Mouse (Mus musculus) left cerebral cortex, adult 2 months (tissue): ENCODE measurements around the gene Capzb. TPM values are rescaled to one million over a fixed set of nuclear protein-coding genes. Genes with fewer than 3 reads are reported as not detected.

Source experiments
- DNase-seq, 2 experiments: peaks; one replicate each; pipeline ENCODE4 v3.0.0; 2021 to 2022; ENCODE audit warnings: low spot score in 2 of 2, mixed read lengths in 1 of 2; ENCODE audit errors: extremely low spot score in 1 of 2
- H3K27ac ChIP-seq: fragments of 200-600 bp; 2 replicates; pipeline ENCODE4 v1.8.1; 2022
- H3K4me3 ChIP-seq: fragments of 200-600 bp; 2 replicates; pipeline ENCODE4 v1.8.1; 2022
- CTCF ChIP-seq: fragments of 200-600 bp; IDR thresholded peaks from 2 replicates; pipeline ENCODE4 v1.8.1; 2022; ENCODE audit warnings: antibody characterized with exemption, mild to moderate bottlenecking, moderate library complexity
- intact Hi-C: fragments of 180-260 bp; cut with DNase I; formaldehyde crosslinking; loops from one replicate; pipeline ENCODE4 v1.15.1; 2025
- total RNA-seq, 2 experiments: library from RNA; stranded (reverse); gene quantifications; 2 replicates each; pipeline ENCODE4 v1.2.3; 2021

The Capzb gene
- total RNA-seq, 2 experiments from 2014 or later: 306 to 324 TPM

GRCm38 (mm10) chr4:139200946-139201345 is 8.2 kb downstream of the Capzb start:
- Histone ChIP-seq H3K4me3 (no peak overlapping the region), H3K27ac (peak overlapping the region; percentile 30; the same call in 1 of the 2 replicates)
- no peak for DNase-seq
- intact Hi-C loops: no loop called here
- TF ChIP-seq CTCF: no peak

- Histone ChIP-seq H3K4me3 (no peak overlapping the region), H3K27ac (no peak overlapping the region)
- intact Hi-C loops: no loop called here
- TF ChIP-seq CTCF: no peak
- DNase-seq: no peak
These were observed 9.9 kb downstream of the Capzb start for GRCm38 (mm10) chr4:139202556-139202955.

DNA sequence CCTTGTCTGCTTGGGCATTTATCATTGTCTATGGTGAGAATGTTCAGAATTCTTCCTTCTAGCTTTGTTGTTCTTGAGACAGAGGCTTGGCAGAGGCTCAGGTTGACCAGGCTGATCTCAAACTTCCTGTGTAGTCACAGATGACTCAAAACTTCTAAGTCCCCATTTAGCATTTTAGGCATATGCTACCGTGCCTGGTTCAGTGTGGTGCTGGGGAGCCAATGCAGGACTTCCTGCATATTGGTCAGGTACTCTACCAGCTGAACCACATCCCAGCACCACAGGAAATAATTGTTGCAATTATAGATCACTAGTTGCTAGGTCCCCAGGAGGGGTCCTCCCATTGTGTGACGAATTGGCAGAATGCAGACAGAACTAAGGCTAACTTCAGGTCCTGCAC is 10.7 kb downstream of the Capzb start:
- no peak for DNase-seq
- TF ChIP-seq CTCF: no peak
- Histone ChIP-seq H3K27ac (peak overlapping the region; percentile 12), H3K4me3 (no peak overlapping the region)
- intact Hi-C loops: no loop called here

GRCm38 (mm10) chr4:139205842-139206241 is 13.1 kb downstream of the Capzb start:
- peak; percentile 37 for TF ChIP-seq CTCF
- Histone ChIP-seq H3K4me3 (no peak overlapping the region), H3K27ac (no peak overlapping the region; the same call in 1 of the 2 replicates)
- DNase-seq: no peak
- intact Hi-C loops: no loop called here

GRCm38 (mm10) chr4:139206353-139207045 is 13.8 kb downstream of the Capzb start:
- intact Hi-C loops: no loop called here
- H3K4me3 ChIP-seq: no peak overlapping the region
- DNase-seq: no peak
- no peak for TF ChIP-seq CTCF
- H3K27ac ChIP-seq: peak overlapping the region; percentile 63

DNA sequence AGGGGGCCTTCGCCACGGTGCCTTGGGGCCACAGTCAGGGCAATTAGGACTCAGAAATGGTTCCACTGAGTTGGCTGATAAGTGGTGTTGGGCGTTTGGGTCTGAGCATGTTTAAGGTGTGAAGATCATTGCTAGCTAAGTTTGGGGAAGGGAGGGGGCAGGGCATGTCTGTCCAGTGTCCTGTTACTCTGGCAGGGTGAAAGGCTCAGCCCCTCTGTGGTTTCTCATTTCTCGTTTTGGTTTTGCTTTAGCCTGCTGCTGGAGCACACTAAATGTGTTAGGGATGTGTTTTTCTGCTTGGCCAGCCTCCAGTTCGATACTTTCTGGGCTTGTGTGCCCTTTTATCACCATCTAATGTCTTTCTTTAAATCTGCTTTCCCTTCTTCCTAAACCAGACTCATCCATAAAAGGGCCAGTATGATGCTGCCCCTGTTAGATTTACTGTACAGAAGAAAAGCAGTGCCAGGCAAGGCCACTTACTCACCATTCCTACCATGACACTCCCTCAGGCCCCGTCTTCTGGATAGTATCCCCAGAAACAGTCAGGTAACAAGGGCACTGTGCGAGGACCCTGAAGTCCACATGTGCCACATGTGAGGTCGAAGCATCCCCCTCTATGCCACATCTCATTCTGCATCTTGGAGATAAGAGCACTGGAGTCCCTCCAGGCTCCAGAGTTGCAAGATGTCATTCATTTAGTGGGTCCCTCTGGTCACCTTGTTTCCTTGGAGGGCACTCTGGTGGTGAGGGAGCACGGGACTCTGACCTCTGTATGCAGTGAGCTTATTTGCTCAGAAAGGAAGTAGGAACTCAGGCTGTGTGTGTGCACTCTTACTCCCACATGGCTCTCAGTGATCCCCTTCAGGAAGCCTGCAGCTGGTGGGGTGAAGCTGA is 15.8 kb downstream of the Capzb start:
- no peak overlapping the region for H3K4me3 ChIP-seq
- TF ChIP-seq CTCF: no peak
- intact Hi-C loops: no loop called here
- H3K27ac ChIP-seq: peak overlapping the region; percentile 71
- DNase-seq: no peak

GRCm38 (mm10) chr4:139209130-139209840 is 16.6 kb downstream of the Capzb start:
- DNase-seq: no peak
- TF ChIP-seq CTCF: no peak
- intact Hi-C loops: no loop called here
- Histone ChIP-seq H3K4me3 (no peak overlapping the region), H3K27ac (peak overlapping the region; percentile 71)

GRCm38 (mm10) chr4:139211975-139212831 is 19.5 kb downstream of the Capzb start:
- Histone ChIP-seq H3K27ac (peak overlapping the region; percentile 34), H3K4me3 (no peak overlapping the region)
- intact Hi-C loops: no loop called here
- TF ChIP-seq CTCF: peak; percentile 53
- DNase-seq: no peak

DNA sequence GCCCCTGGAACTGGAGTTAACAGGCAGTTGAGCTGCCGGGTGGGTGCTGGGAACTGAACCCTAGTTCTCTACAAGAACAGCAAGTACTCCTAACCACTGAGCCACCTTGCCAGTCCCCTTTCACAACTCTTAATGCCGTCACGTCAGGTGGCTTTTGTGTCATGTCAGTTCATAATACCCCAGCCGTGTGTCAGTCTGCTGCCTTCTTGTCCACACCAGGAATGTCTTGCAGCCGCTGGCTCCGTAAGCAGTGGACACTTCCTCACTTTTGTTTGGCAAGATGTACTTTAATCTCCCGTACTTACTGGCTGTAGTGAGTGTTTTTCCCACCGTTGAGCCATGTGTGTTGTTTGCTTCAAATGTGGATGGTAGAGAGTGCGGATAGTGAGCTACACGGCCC is 20.4 kb downstream of the Capzb start:
- TF ChIP-seq CTCF: no peak
- intact Hi-C loops: no loop called here
- DNase-seq: no peak
- H3K27ac ChIP-seq: peak overlapping the region; percentile 53; the same call in 1 of the 2 replicates
- no peak overlapping the region for H3K4me3 ChIP-seq

- H3K27ac ChIP-seq: peak overlapping the region; percentile 53; the same call in 1 of the 2 replicates
These were observed 21.3 kb downstream of the Capzb start for GRCm38 (mm10) chr4:139213935-139214371.

GRCm38 (mm10) chr4:139216566-139216965 is 23.9 kb downstream of the Capzb start:
- no peak for DNase-seq
- no peak for TF ChIP-seq CTCF
- intact Hi-C loops: no loop called here
- Histone ChIP-seq H3K27ac (peak overlapping the region; percentile 60), H3K4me3 (no peak overlapping the region)

More at GRCm38 (mm10) chr4:139213935-139214371, 21.3 kb downstream of the Capzb start:
- TF ChIP-seq CTCF: no peak
- no peak for DNase-seq
- no peak overlapping the region for H3K4me3 ChIP-seq
- intact Hi-C loops: no loop called here
